Mouse (Mus musculus) T-helper 17 cell (primary cell): Measurements from ENCODE around the gene Nrxn3.

Experiments used
- in situ Hi-C, 2 experiments: fragments of 300-600 bp; cut with MboI, MseI; formaldehyde crosslinking; loops; 1 replicate in 1 of 2; 2 replicates in 1 of 2; pipeline ENCODE4 v1.15.1; 2025; ENCODE audit warnings: high pct_unique_total_duplicates in 2 of 2

The Nrxn3 gene

GRCm38 (mm10) chr12:88812173-88812572 lies 89.5 kb downstream of the Nrxn3 start:
- in situ Hi-C loops = no loop called here

- in situ Hi-C loops = no loop called here
Measured at GRCm38 (mm10) chr12:88816865-88817264, 94.2 kb downstream of the Nrxn3 start.

- in situ Hi-C loops = no loop called here
Measured at GRCm38 (mm10) chr12:88818622-88819334, 96.1 kb downstream of the Nrxn3 start.

GRCm38 (mm10) chr12:88819335-88819709 lies 96.6 kb downstream of the Nrxn3 start:
- in situ Hi-C loops = no loop called here

- in situ Hi-C loops = no loop called here
Measured at GRCm38 (mm10) chr12:88820131-88820530, 97.5 kb downstream of the Nrxn3 start.

GRCm38 (mm10) chr12:88830851-88831250 lies 108.2 kb downstream of the Nrxn3 start:
- in situ Hi-C loops = no loop called here

GRCm38 (mm10) chr12:88835821-88836220 lies 113.1 kb downstream of the Nrxn3 start:
- in situ Hi-C loops = no loop called here

GRCm38 (mm10) chr12:88839724-88840123 lies 117.0 kb downstream of the Nrxn3 start:
- in situ Hi-C loops = no loop called here

- in situ Hi-C loops = no loop called here
Measured at GRCm38 (mm10) chr12:88841350-88841749, 118.7 kb downstream of the Nrxn3 start.

- in situ Hi-C loops = no loop called here
Measured at GRCm38 (mm10) chr12:88850400-88851179, 127.9 kb downstream of the Nrxn3 start.

- in situ Hi-C loops = no loop called here
Measured at GRCm38 (mm10) chr12:88854039-88854438, 131.4 kb downstream of the Nrxn3 start.

- in situ Hi-C loops = no loop called here
Measured at GRCm38 (mm10) chr12:88857701-88858100, 135.0 kb downstream of the Nrxn3 start.

- in situ Hi-C loops = no loop called here
Measured at GRCm38 (mm10) chr12:88859456-88860345, 137.0 kb downstream of the Nrxn3 start.

- in situ Hi-C loops = no loop called here
Measured at GRCm38 (mm10) chr12:88860397-88860796, 137.7 kb downstream of the Nrxn3 start.

- in situ Hi-C loops = no loop called here
Measured at GRCm38 (mm10) chr12:88863069-88863468, 140.4 kb downstream of the Nrxn3 start.

GRCm38 (mm10) chr12:88868288-88868687 lies 145.6 kb downstream of the Nrxn3 start:
- in situ Hi-C loops = no loop called here

- in situ Hi-C loops = no loop called here
Measured at GRCm38 (mm10) chr12:88897331-88897730, 174.7 kb downstream of the Nrxn3 start.

- in situ Hi-C loops = no loop called here
Measured at GRCm38 (mm10) chr12:88900014-88900727, 177.5 kb downstream of the Nrxn3 start.

- in situ Hi-C loops = no loop called here
Measured at GRCm38 (mm10) chr12:88900728-88901080, 178.0 kb downstream of the Nrxn3 start.

- in situ Hi-C loops = loop anchor here in 1 of 2 experiments (10.0 kb wide), 1 partner anchor 1744 kb away; no protein-coding TSS in a partner anchor
Measured at GRCm38 (mm10) chr12:88910761-88911160, 188.1 kb downstream of the Nrxn3 start.

- in situ Hi-C loops = loop anchor here in 1 of 2 experiments (10.0 kb wide), 1 partner anchor 1738 kb away; no protein-coding TSS in a partner anchor
Measured at GRCm38 (mm10) chr12:88916752-88917151, 194.1 kb downstream of the Nrxn3 start.
